Mouse (Mus musculus): Measurements from ENCODE around the gene Tmcc3. TPM values are rescaled to one million over a fixed set of nuclear protein-coding genes. Genes with fewer than 3 reads are reported as not detected.
A peak's percentile ranks its signal among the peaks of the same experiment; 100 is the strongest.
"Not testable (repeated sequence)": the region's sequence is repeated elsewhere in the genome, so short reads cannot be mapped to it uniquely, and the experiment has no call there.

Gene Tmcc3
- total RNA-seq, 1 experiment from 2014 or later: 13.2 TPM

DNA sequence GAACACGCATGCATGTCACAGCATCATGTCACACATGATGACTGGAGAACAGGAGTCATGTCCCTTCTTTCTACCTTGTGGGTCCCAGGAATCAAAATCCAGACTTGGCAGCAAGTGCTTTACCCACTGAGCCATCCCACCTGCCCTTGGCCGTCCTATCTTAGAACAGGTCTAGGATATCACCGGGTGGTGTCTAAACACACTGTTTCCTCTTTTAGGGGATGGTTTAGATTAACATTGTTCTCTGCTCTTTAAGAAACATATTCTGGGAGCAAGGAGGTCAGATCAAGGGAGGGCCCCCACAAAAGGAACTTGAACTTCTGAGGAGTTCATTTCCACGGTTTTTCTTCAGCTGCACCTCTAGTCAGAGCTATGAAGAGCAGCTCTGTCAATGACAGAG, 272.0 kb downstream of the Tmcc3 start:
- DNase-seq: no peak

DNA sequence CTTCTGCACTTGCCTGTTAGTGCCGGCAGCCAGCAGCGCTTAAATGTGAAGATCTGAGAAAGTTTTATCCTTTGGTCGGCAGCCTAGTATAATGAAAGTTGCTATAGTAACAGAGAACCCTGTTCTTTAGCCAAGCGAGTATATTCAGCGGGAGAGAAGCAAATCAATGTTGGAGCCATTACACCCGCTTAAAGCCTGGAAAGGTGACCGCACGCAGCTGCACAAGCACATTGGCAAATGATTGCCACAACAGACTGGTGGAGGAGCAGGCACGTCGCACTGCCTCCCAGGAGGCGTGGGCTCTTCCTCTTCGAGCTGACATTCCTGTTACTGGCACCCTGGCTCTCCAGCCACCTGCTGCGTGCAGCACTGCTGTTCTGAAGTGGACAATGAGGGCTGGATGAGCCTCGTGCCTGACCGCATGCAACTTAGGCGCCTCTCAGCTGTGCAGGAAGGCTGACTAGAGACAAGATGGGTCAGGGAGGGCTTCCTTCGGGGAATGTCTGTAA, 273.2 kb downstream of the Tmcc3 start:
- no peak for DNase-seq

DNA sequence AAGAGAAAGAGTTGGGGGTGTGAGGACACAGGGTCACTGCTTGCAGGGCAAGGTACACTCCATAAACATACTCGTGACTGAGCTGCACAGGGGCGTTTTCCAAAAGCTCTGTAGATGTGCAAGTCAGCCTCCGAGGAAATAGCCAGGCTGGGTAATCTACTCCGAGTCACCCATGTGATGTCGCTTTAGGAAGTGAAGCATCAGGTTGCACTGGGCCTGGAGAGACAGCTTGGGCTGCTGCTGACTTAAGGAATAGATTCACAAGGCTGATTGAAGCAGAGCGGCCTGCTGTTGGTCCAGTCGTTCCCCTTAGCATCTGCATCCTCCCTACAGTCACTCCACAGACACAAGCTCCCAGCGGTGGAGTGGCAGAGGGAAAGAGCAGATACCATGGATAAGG, 274.1 kb downstream of the Tmcc3 start:
- DNase-seq: no peak

DNA sequence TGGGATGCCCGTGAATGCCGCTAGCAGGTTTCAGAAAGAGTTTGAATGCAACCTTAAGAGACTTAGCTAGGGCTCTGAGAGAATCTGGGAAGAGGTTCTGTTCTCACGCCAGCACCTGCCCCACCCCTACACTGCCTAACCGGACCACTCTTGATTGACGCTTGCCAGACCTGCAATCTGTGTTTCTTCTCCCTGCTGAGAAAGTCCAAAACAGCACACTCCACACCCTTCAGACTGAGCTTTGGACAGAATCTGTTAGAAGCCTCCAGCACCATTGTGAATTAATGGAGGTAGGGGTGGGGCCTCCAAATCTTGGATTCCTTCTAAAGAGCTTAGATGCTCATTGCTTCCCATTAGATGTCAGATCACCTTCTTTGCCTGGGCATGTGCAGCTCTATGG, 277.2 kb downstream of the Tmcc3 start:
- DNase-seq: no peak

DNA sequence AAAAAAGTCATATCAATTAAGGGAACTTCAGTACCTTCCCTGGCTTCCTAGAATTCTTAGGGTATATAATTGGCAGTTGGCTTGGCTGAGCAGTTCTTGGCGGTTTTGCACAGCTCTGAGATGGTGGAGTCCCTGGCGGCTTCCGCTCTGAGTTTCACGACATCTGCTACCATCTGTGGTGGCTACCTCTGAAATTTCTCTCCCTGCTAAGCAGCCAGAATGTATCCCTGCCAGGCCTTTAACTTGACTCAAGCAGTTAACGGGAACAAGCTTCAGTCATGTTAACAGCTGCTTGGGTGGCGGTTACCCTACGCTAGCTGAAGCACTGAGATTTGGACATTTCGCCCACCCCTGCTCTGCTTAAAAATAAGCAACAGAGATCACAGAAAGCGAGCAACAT, 284.0 kb downstream of the Tmcc3 start:
- no peak for DNase-seq

DNA sequence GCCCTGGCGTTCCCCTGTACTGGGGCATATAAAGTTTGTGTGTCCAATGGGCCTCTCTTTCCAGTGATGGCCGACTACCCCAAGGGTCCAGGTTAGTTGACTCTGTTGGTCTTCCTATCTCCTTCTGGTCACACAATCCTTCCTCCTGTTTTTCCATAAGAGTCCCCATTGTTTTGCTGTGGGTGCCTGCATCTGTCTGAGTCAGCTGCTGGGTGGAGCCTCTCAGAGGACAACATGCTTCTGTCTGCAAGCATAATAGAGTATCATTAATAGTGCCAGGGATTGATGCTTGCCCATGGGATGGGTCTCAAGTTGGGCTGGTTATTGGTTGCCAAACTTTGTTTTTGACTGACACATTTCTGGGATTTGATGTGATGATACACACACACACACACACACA, 288.1 kb downstream of the Tmcc3 start:
- DNase-seq: not testable (repeated sequence)

DNA sequence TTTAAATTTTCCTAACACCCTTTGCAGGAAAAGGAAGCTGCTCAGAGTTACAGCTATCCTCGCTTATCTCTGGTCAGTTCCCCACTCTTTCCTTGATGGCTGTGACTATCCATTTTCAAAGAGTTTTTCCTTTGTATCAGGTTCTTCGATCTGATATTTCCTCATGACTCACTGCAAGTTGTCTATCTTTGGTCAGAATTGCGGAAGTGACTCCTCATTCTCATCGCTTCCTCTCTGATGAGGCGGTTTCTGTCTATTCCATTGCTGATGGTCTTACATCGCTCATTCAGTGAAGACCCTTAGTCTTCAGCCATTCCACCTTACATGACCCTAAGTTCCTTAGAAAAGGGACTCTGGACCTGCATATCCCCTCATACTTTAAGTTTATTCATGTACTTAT, 289.3 kb downstream of the Tmcc3 start:
- no peak for DNase-seq

DNA sequence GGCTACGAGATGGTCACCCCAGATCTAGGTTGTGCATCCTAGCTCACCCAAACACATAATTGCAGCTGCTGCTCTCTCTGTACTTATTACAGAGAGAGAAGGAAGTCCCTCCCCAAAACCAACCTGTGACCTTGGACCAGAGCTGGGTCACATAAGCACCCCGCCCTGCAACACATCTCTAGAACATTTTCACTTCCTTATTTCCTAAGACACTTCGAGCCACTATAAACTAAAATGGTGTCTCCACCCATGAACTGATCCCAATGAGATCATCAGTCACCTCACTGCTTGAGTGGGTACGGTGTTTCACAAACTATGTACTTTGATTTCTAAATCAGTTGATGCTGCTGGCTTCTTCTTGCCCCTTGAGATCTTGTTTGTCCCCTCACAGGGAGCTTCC, 293.7 kb downstream of the Tmcc3 start:
- DNase-seq: no peak

DNA sequence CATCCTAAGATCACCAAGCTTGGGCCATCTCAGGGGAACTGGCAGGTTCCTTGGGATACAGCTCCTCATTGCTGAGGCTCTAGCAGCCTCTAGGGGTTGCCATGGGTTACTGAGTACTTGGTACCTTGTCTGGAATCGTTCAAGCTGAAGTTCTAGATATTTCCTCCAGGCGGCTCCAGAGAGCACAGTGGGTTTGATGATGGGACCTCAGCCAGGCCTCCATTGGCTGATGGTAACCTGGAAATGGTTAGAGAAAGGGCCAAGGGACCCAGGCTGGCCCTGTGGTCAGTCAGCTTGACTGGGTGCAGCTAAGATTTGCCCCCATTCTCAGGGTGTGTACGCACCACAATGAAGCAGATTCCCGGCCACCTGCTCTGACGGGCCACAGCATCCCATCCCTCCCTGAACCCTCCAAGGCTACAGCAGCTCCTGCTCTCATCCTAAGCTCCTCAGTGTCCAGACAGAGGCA, 297.6 kb downstream of the Tmcc3 start:
- peak; percentile 37 for DNase-seq

DNA sequence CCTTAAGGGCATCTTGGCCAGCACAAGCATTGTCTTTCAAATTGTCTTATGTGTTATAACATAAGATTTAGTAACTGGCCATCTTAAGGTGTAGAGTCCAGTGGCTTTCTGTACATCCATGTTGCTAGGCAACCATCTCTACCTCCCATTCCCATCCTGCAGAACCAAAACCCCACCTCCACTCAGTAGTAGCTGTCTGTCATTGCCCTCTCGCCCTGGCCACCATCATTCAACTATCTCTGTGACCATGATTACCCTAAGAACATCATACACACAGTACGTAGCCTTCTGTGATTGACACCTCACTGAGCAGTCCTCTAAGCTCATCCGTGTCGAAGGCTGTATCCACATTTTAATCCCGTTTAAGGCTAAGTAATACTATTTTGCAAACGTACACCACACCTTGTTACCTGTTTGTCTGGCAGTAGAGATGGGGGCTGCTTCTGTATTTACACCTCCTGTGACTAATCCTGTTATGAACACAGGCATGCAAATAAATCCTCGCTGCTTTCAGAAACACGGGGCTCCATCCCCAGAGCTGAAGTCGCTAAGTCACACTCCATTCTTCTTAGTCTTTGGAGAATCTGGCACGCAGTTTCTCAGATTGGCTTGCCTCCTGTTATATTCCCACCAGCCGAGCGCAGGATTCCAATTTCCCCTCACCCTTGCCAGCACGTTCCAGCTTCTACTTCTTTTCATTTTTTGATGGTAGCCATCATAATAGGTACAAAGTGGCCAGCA, 299.6 kb downstream of the Tmcc3 start:
- DNase-seq: no peak

DNA sequence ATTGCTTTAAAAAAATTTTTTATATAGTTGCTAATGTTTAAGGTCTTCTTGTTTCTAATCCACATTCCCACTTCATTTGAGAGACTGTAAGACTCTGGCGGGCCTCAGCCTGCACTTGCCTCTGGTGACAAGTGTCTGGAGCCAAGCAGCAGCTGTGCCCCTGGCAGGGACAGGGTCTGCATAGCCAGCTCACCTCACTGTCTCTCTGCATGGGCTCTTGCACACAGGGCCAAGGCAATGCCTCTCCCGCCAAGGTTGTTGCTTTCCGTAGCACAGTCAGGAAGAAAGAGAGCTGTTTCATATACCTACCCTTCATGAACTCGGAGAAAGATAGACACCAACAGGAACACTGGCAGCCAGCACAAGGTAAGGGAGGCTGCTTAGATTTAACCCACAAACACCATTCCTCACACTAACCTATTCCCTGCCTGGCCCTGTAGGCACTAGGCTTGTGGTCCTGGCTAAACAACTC, 300.3 kb downstream of the Tmcc3 start:
- DNase-seq: no peak

DNA sequence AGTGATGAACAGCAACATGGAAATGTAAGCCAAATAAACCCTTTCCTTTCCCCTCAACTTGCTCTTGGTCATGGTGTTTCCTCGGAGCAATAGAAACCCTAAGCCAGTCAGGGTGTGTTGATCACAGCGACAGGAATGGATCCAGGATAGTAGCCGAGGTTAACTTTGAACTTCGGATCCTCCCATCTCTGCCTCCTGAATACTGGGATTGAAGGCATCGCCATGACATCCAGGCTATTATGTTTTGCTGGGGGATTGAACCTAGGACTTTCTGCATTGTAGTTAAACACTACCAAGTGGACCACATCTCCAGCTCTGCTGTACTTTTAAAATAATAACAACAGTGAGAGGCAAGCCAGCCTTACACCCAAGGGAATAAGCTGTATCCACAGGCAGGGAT, 307.8 kb downstream of the Tmcc3 start:
- no peak for DNase-seq

DNA sequence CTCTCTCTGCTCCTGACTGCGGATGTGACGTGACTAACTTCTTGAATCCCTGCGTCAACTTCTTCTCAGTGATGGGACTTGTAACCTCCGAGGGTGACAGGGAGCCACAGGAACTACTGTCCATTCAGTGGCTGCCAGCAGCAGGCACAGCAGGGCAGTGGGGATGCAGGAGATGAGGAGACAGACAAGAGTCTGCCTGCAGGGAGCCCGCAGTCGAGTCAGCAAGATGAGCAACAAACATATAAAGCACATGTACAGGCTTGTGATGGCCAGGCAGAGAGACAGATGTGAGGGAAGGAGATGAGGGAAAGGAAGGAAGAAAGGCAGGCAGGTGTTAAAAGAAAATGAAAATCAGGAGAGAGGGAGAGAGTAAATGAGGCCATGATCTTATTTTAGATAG, 308.8 kb downstream of the Tmcc3 start:
- DNase-seq: no peak

DNA sequence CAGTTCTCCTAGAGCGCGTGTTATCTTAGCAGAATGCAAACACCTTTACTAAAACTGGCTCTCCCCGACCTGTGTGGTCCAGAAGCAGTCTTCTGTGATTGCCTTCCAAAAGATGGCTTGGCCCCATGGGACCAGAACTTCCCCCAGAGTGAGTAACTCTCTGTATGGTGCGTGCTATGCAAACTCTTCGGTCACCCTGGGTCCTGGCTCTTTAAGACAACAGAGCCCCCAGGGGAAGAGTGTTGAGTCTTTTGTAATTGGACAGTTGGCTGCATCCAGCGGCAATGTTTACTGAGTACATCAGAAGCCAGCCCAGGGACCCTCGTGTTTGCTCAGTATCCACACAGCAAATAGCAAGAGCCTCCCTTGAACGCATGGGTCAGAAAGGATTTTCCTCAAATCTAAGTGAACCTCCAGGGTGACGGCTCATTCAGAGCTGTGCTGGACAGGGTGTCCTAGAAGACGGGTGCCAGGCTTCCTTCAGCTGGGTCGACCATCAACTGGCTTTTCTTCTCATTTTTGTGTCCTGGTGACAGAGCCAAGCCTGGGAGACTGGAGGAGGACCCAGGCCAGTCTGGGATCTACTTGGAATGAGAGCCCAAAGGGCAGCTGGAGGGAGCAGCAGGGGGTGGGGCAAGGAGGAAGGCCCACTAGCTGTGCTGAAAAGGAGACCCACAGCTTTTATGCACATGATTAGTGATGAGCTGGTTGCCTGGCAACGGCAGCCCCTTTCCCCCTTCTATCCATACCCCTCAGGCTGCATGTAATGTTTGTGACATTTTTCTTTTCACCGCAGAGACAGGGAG, 309.9 kb downstream of the Tmcc3 start:
- DNase-seq: no peak

DNA sequence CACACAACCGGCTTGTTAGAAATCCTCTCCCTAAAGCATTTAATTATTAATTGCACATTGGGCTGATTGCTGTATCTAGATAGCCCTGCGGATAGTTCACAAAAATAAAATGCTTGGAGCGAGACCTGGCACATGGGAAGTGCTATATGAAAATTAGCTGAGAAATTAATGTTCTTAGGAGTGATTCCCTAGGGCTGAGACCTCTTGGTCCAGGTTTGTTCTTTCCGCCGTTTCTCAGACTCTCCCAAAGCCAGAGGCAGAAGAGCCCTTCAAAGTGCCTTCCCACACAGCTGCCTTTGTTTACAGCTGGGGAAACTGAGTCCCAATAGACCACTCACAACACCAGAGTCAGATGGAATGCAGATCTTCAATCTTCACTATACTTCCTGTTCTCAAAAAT, 310.5 kb downstream of the Tmcc3 start:
- DNase-seq: no peak

DNA sequence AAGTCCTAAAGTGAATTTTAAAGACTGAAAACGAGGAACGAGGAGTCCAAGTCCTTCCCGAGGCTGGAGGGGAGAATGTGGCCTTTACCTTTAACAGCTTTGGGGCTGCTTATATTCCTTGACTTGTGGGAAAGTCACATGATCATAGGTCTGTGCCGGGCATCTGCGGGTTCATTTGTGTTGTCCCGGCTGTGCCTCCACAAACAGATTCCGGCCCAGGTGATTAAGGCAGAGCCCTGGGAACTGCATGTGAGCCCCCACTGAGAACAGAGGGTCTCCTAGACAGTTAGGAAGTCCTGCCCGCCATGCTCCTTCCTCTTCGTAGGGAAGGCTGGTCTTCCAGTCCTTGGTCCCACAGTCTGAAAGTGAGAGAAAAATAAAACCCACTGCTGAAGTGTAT, 311.1 kb downstream of the Tmcc3 start:
- no peak for DNase-seq

DNA sequence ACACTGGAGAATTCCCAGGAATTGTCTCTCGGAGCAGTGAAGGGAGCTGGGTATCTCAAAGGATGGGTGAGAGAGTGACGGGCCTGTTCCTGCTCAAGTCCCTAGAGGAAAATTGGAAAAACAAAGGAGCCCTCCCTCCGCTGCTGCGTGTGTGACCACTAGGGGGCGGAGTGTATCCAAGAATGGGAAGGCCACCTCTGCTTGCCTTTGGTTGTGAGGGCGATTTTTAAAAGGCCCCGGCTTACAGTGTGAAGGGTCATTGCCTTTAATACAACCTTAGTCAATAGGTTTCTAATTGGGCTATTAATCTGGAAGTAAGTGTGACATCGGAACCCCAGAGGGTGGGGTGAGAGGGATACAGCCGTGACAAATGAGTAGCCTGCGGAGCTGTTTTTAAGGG, 311.9 kb downstream of the Tmcc3 start:
- DNase-seq: peak; percentile 86

DNA sequence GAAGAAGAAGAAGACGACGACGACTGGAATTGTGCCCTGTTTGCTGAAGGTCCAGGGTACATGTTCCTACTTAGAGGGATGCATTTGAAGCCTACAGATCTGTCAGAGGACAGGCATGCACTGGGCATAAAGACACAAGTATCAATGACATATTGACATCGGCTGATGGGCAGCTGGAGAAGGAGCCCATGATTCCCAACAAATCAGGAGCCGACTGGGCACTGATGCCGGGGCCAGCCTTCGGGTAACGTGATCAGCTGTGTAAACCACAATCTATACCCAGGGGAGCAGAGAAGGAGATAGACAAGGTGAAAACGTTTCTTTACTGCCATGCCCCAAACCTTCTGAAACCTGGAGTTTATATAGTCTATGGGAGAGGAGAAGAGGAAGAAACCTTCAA, 313.3 kb downstream of the Tmcc3 start:
- no peak for DNase-seq

DNA sequence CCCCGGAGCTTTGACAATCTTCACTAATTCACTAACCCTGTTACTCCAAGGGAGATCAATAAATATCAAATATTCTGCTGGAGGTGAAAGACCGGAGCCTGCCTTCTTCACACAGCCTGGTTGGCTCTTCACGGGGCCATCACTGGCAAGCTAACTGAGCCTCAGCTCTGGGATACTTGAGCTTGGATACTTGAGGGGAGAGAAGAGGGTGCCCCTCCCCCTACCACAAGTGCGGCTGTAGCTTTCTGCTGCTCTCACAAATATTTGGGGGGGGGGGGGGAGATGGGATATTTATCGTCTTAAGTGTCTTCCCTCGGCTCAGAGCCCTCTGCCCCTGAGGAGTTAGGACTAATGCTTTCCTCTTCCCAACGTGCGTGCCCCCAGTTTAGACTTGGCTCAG, 313.9 kb downstream of the Tmcc3 start:
- DNase-seq: no peak

DNA sequence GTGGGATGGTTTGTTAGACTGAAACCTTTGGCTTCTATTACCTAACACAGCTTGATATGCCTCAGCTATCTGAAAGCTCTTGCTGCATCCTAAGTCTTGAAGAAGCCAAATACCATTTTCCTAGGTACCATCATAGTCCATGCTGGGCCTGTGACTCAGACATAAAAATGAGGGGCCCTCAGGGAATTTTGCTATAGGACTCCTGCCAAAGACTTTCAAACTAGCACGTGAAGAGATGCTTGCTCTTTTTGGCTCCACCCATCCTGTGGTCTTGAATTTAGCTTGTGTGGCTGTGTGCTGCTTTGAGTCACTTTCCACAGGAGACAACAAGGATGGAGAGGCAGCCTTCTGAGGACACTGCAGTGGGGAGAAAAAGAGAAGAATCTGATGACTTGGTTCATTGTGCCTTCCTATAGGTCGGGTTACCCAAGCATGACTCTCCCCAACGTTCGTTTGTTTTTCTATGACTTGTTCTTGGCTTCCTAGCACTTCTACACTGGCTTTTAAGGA, 319.1 kb downstream of the Tmcc3 start:
- DNase-seq: no peak

DNA sequence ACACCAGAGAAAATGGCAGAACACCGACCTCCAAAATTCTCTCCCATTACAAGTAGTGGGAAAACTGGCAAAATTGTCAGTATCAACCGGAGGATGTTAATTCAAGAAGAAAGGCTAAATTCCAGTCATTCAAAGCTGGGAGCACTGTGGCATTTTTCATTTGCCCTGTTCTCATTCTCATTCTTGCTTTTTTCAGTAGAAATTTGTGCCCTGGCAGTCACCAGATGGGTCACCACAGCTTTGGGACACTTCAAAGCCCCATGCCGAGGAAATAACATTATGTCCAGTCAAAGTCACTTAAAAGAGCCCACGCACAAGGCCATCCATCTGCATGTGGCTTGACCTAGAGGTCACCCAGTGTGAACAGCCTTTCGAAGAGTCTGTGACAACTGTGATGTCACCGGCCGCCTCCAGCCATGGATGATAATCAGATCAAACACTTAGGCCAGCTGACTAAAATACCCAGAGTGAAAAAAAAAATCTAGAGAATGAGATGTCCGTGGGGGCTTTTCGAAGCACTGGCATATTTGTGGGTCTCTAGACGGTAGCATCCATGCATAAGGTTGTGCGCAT, 319.9 kb downstream of the Tmcc3 start:
- no peak for DNase-seq

DNA sequence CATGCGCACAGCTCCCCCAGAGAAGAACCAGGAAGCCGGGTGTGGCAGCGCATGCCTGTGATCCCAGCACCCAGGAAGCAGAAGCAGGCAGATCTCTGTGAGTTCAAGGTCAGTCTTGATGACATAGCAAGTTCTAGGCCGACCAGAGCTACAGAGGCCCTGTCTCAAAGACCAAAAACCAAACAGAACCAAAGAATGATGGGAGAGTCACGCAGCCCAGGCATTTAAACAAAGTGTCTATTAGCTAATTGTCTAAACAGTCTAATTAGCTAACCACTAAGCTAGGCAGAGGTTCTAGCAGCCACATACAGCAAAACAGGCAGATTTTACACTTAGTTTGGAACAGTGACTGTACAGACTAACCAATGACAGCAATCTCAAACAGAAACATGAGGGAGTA, 320.5 kb downstream of the Tmcc3 start:
- no peak for DNase-seq

DNA sequence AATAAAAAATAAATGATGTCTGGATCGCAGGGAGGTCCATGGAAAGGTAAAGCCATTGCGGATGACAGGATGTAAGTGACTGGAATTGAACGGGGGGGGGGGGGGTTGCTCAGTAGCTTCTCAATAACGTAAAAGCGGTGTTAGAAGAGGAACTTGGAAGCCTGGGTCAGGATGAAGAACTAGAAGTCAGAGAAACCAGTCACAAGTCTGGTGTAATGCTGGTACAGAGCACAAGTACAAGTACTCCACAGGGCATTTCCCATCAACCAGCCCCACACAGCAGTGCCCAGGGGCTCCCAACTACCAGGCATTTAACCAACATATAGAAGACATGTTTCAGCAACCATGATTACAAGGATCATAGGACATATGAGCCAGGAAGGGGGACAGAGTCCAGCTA, 326.9 kb downstream of the Tmcc3 start:
- DNase-seq: no peak

Data from adrenal gland, postnatal 25 days (tissue).